Mouse (Mus musculus) CH12.LX (cell line): ENCODE measurements around the gene Naa80. TPM values are rescaled to one million over a fixed set of nuclear protein-coding genes. Genes with fewer than 3 reads are reported as not detected.

Experiments used
- DNase-seq: peaks from one replicate; pipeline ENCODE4 v3.0.0-alpha.2; 2013; ENCODE audit errors: extremely low read depth
- H3K27ac ChIP-seq: 2 replicates; pipeline ENCODE4 v1.5.1; 2012; ENCODE audit warnings: low read depth, mild to moderate bottlenecking, control low read depth, moderate library complexity; ENCODE audit not compliant: insufficient read depth
- H3K27me3 ChIP-seq: replicated peaks from 2 replicates; pipeline ENCODE3; 2012; ENCODE audit warnings: inconsistent platforms
- H3K36me3 ChIP-seq, 2 experiments: replicated peaks in 1 of 2; 2 replicates each; pipeline versions ENCODE3 to v1.6.1; 2012; ENCODE audit warnings: inconsistent platforms in 1 of 2, low read length in 1 of 2, mild to moderate bottlenecking in 1 of 2, mixed read lengths in 1 of 2, moderate library complexity in 1 of 2; ENCODE audit not compliant: control insufficient read depth in 1 of 2, insufficient read depth in 1 of 2
- H3K4me1 ChIP-seq, 2 experiments: 2 replicates each; pipeline ENCODE4 v1.6.1; 2012; ENCODE audit warnings: inconsistent platforms in 1 of 2, moderate library complexity in 1 of 2; ENCODE audit not compliant: insufficient read depth in 2 of 2, control insufficient read depth in 1 of 2
- H3K4me2 ChIP-seq: 2 replicates; pipeline ENCODE4 v1.6.1; 2012; ENCODE audit warnings: low read depth, mild to moderate bottlenecking, control low read depth; ENCODE audit not compliant: poor library complexity, insufficient read depth, severe bottlenecking
- H3K4me3 ChIP-seq, 3 experiments: fragments of 150-350 bp in 1 of 3; sonication (generic) in 1 of 3; replicated peaks in 1 of 3; 2 replicates each; pipeline versions ENCODE3 to v1.5.1; 2011 to 2012; ENCODE audit warnings: low read depth in 2 of 3, low read length in 2 of 3, mild to moderate bottlenecking in 2 of 3, moderate library complexity in 2 of 3, control low read depth in 1 of 3, improper control_type of control experiment in 1 of 3, inconsistent platforms in 1 of 3, mixed read lengths in 1 of 3; ENCODE audit not compliant: poor library complexity in 1 of 3
- H3K79me2 ChIP-seq: replicated peaks from 2 replicates; pipeline ENCODE4 v1.6.1; 2012; ENCODE audit warnings: mild to moderate bottlenecking, moderate library complexity; ENCODE audit not compliant: control insufficient read depth, poor library complexity, insufficient read depth, severe bottlenecking; ENCODE audit errors: extremely low read depth
- H3K9ac ChIP-seq: 2 replicates; pipeline ENCODE4 v1.6.1; 2012; ENCODE audit warnings: low read depth, mild to moderate bottlenecking, control low read depth, moderate library complexity; ENCODE audit not compliant: insufficient read depth
- H3K9me3 ChIP-seq: replicated peaks from 2 replicates; pipeline ENCODE3; 2012; ENCODE audit warnings: low read length, inconsistent platforms, mixed read lengths
- CHD2 ChIP-seq: IDR thresholded peaks from 2 replicates; pipeline ENCODE4 v1.6.1; 2011; ENCODE audit warnings: low read length, improper control_type of control experiment
- CTCF ChIP-seq, 2 experiments: IDR thresholded peaks in 1 of 2; conservative IDR thresholded peaks in 1 of 2; 2 replicates each; pipeline ENCODE4 v1.5.1; 2011 to 2012; ENCODE audit warnings: low read depth in 2 of 2, low read length in 2 of 2, improper control_type of control experiment in 1 of 2, inconsistent platforms in 1 of 2, mild to moderate bottlenecking in 1 of 2, moderate library complexity in 1 of 2
- E2F4 ChIP-seq: IDR thresholded peaks from 2 replicates; pipeline ENCODE4 v1.6.1; 2011; ENCODE audit warnings: low read depth, low read length, improper control_type of control experiment; ENCODE audit not compliant: insufficient replicate concordance
- ETS1 ChIP-seq: conservative IDR thresholded peaks from 2 replicates; pipeline ENCODE4 v1.6.1; 2012; ENCODE audit warnings: low read depth, mild to moderate bottlenecking, inconsistent platforms, low read length, improper control_type of control experiment, moderate library complexity
- GABPA ChIP-seq: IDR thresholded peaks from 2 replicates; pipeline ENCODE4 v1.6.1; 2012; ENCODE audit warnings: low read depth, low read length, improper control_type of control experiment, inconsistent platforms; ENCODE audit not compliant: insufficient replicate concordance
- HCFC1 ChIP-seq: IDR thresholded peaks from 2 replicates; pipeline ENCODE4 v1.6.1; 2012; ENCODE audit warnings: low read depth, mild to moderate bottlenecking, inconsistent platforms, low read length, improper control_type of control experiment
- JUND ChIP-seq: conservative IDR thresholded peaks from 2 replicates; pipeline ENCODE4 v1.6.1; 2011; ENCODE audit warnings: low read depth, low read length, improper control_type of control experiment
- KAT2A ChIP-seq: IDR thresholded peaks from 2 replicates; pipeline ENCODE4 v1.6.1; 2012; ENCODE audit warnings: low read length, improper control_type of control experiment, inconsistent platforms; ENCODE audit not compliant: insufficient replicate concordance
- MAX ChIP-seq: IDR thresholded peaks from 2 replicates; pipeline ENCODE4 v1.6.1; 2011; ENCODE audit warnings: low read length, improper control_type of control experiment
- NELFE ChIP-seq: IDR thresholded peaks from 2 replicates; pipeline ENCODE4 v1.6.1; 2011; ENCODE audit warnings: low read depth, low read length, improper control_type of control experiment
- RAD21 ChIP-seq: IDR thresholded peaks from 2 replicates; pipeline ENCODE4 v1.6.1; 2011; ENCODE audit warnings: low read depth, mild to moderate bottlenecking, low read length, improper control_type of control experiment, moderate library complexity
- RCOR1 ChIP-seq: conservative IDR thresholded peaks from 2 replicates; pipeline ENCODE4 v1.6.1; 2012; ENCODE audit warnings: low read depth, mild to moderate bottlenecking, inconsistent platforms, low read length, improper control_type of control experiment
- SIN3A ChIP-seq: IDR thresholded peaks from 2 replicates; pipeline ENCODE4 v1.6.1; 2012; ENCODE audit warnings: low read length, improper control_type of control experiment, inconsistent platforms
- SMC3 ChIP-seq: IDR thresholded peaks from 2 replicates; pipeline ENCODE4 v1.6.1; 2011; ENCODE audit warnings: low read depth, low read length, improper control_type of control experiment
- UBTF ChIP-seq: IDR thresholded peaks from 2 replicates; pipeline ENCODE4 v1.6.1; 2012; ENCODE audit warnings: low read depth, mild to moderate bottlenecking, inconsistent platforms, low read length, improper control_type of control experiment, moderate library complexity
- USF2 ChIP-seq: conservative IDR thresholded peaks from 2 replicates; pipeline ENCODE4 v1.6.1; 2011; ENCODE audit warnings: low read depth, low read length, improper control_type of control experiment
- ZC3H11A ChIP-seq: IDR thresholded peaks from 2 replicates; pipeline ENCODE4 v1.6.1; 2012; ENCODE audit warnings: low read depth, mild to moderate bottlenecking, inconsistent platforms, low read length, improper control_type of control experiment
- ZNF384 ChIP-seq: IDR thresholded peaks from 2 replicates; pipeline ENCODE4 v1.6.1; 2012; ENCODE audit warnings: low read depth, low read length, improper control_type of control experiment, inconsistent platforms
- dilution Hi-C: fragments of 300-500 bp; cut with MboI; formaldehyde crosslinking; loops from 2 replicates; pipeline ENCODE4 v1.14.3; 2020; ENCODE audit warnings: low sequenced_read_pairs; ENCODE audit not compliant: extremely low pct_unique_long_range_greater_than_20kb, extremely low pct_ligation_motif_present
- in situ Hi-C: fragments of 300-500 bp; cut with MboI; formaldehyde crosslinking; loops from 3 replicates; pipeline ENCODE4 v1.14.3; 2019; ENCODE audit warnings: low sequenced_read_pairs, low pct_ligation_motif_present, low pct_unique_long_range_greater_than_20kb, mixed read lengths
- polyA plus RNA-seq: library from polyadenylated mRNA; unstranded; fragments of >175 nt; gene quantifications from 2 replicates; pipeline ENCODE4 v1.2.1, GENCODE M21; 2012; ENCODE audit warnings: low read depth; ENCODE audit not compliant: insufficient read length
- total RNA-seq, 2 experiments: library from RNA; depleted of rRNA; stranded (reverse); fragments of 300-350 nt in 1 of 2; fragments of >200 nt in 1 of 2; gene quantifications; 2 replicates each; pipeline ENCODE4 v1.2.3; 2012 to 2014

Naa80 gene
- total and polyA plus RNA-seq, 3 experiments: 1.7 to 9.3 (median 4.8) TPM

- Histone ChIP-seq H3K79me2 (no peaks in the 10 kb centered on the region), H3K27me3 (no peaks in the 10 kb centered on the region), H3K4me2 (no peak within 1 kb of the TSS), H3K9me3 (no peaks in the 10 kb centered on the region), H3K36me3 (peaks cover 14 to 25% of the 10 kb centered on the region in 2 experiments), H3K4me3 (no peak within 1 kb of the TSS), H3K9ac (no peak within 1 kb of the TSS), H3K4me1 (peaks cover 14 to 33% of the 10 kb centered on the region in 2 experiments), H3K27ac (no peak within 1 kb of the TSS)
- peak; percentile 53 for DNase-seq
- dilution Hi-C loops (no loop called here), in situ Hi-C loops (no loop called here)
- TF ChIP-seq HCFC1: no peak
- TF ChIP-seq SIN3A: no peak
- TF ChIP-seq SMC3: no peak
- no peak for TF ChIP-seq RAD21
- no peak for TF ChIP-seq CTCF (conservative IDR thresholded peaks at IDR 0.05 in 1 of 2, IDR thresholded peaks at IDR 0.05 in 1 of 2; ENCODE audit: low read depth in 2 of 2, low read length in 2 of 2)
- no peak for TF ChIP-seq GABPA
- TF ChIP-seq NELFE: no peak
Measured at GRCm38 (mm10) chr9:107576357-107577107, 2.2 kb upstream of the Naa80 start, which contains the start of gene Hyal1. Gene Hyal1, plus strand, starts transcription at chr9:107576927.

DNA sequence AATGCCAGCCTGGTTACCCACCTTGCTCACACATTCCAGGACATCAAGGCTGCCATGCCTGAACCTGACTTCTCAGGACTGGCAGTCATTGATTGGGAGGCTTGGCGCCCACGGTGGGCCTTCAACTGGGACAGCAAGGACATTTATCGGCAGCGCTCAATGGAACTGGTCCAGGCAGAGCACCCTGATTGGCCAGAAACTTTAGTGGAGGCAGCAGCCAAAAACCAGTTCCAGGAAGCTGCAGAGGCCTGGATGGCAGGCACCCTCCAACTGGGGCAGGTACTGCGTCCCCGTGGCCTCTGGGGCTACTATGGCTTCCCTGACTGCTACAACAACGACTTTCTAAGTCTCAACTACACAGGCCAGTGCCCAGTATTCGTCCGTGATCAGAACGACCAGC, 816 bp upstream of the Naa80 start:
- dilution Hi-C loops (no loop called here), in situ Hi-C loops (no loop called here)
- Histone ChIP-seq H3K36me3 (peaks cover 7 to 18% of the 10 kb centered on the region in 2 experiments), H3K27ac (no peak overlapping the region), H3K9ac (no peak overlapping the region), H3K4me2 (no peak overlapping the region), H3K27me3 (no peaks in the 10 kb centered on the region)
- TF ChIP-seq CHD2: no peak
- TF ChIP-seq RAD21: no peak
- no peak for TF ChIP-seq JUND
- TF ChIP-seq GABPA: no peak
- no peak for TF ChIP-seq SIN3A
- no peak for TF ChIP-seq E2F4
- TF ChIP-seq ZC3H11A: no peak
- TF ChIP-seq ZNF384: no peak
- TF ChIP-seq KAT2A: no peak
- TF ChIP-seq MAX: no peak
- no peak for TF ChIP-seq USF2
- TF ChIP-seq UBTF: no peak
- TF ChIP-seq RCOR1: no peak
- no peak for TF ChIP-seq ETS1
- TF ChIP-seq, all 38 proteins: peak for 0
- DNase-seq: no peak
- no peaks in the 10 kb centered on the region for H3K9me3 ChIP-seq
- H3K79me2 ChIP-seq: no peaks in the 10 kb centered on the region
- H3K4me1 ChIP-seq: peaks cover 17 to 43% of the 10 kb centered on the region in 2 experiments
- H3K4me3 ChIP-seq: no peak overlapping the region
